Mouse (Mus musculus) ES-E14 (cell line): ENCODE data around the gene Abl1. TPM values are rescaled to one million over a fixed set of nuclear protein-coding genes. Genes with fewer than 3 reads are reported as not detected.

Source experiments
- DNase-seq: peaks from one replicate; pipeline ENCODE4 v3.0.0-alpha.2; 2013; ENCODE audit warnings: low read depth, low spot score
- H3K27ac ChIP-seq: 2 replicates; pipeline ENCODE4 v1.5.1; 2012; ENCODE audit warnings: low read depth, mild to moderate bottlenecking, low read length, moderate library complexity, mixed read lengths; ENCODE audit not compliant: poor library complexity, insufficient read depth, severe bottlenecking
- H3K36me3 ChIP-seq: 2 replicates; pipeline ENCODE4 v1.6.1; 2012; ENCODE audit warnings: mild to moderate bottlenecking, low read length, moderate library complexity, mixed read lengths; ENCODE audit not compliant: control insufficient read depth, poor library complexity, insufficient read depth, severe bottlenecking
- H3K4me1 ChIP-seq, 2 experiments: fragments of 150-350 bp in 1 of 2; sonication (generic) in 1 of 2; 2 replicates each; pipeline ENCODE4 v1.6.1; 2012; ENCODE audit warnings: low read length in 2 of 2, mild to moderate bottlenecking in 1 of 2, mixed read lengths in 1 of 2; ENCODE audit not compliant: control insufficient read depth in 2 of 2, insufficient read depth in 2 of 2, poor library complexity in 1 of 2
- H3K4me3 ChIP-seq, 2 experiments: fragments of 150-350 bp in 1 of 2; sonication (generic) in 1 of 2; 2 replicates each; pipeline ENCODE4 v1.5.1; 2012; ENCODE audit warnings: low read length in 2 of 2, low read depth in 1 of 2, mild to moderate bottlenecking in 1 of 2, mixed read lengths in 1 of 2; ENCODE audit not compliant: insufficient read depth in 1 of 2, poor library complexity in 1 of 2, severe bottlenecking in 1 of 2
- H3K9ac ChIP-seq: 2 replicates; pipeline ENCODE4 v1.6.1; 2012; ENCODE audit warnings: low read depth, mild to moderate bottlenecking, low read length, mixed read lengths; ENCODE audit not compliant: poor library complexity, insufficient read depth, severe bottlenecking
- H3K9me3 ChIP-seq: fragments of 150-350 bp; sonication (generic); 2 replicates; pipeline ENCODE4 v1.6.1; 2012; ENCODE audit warnings: low read depth, mild to moderate bottlenecking, low read length; ENCODE audit not compliant: control insufficient read depth, insufficient read depth
- CHD2 ChIP-seq: IDR thresholded peaks from 2 replicates; pipeline ENCODE4 v1.6.1; 2014; ENCODE audit warnings: mild to moderate bottlenecking, low read depth, low read length, inconsistent platforms
- HCFC1 ChIP-seq: IDR thresholded peaks from 2 replicates; pipeline ENCODE4 v1.6.1; 2012; ENCODE audit warnings: low read length, inconsistent platforms, borderline replicate concordance; ENCODE audit not compliant: insufficient read depth
- MAFK ChIP-seq: IDR thresholded peaks from 2 replicates; pipeline ENCODE4 v1.6.1; 2014; ENCODE audit warnings: mild to moderate bottlenecking, low read depth, low read length, inconsistent platforms; ENCODE audit not compliant: insufficient read depth
- ZC3H11A ChIP-seq: IDR thresholded peaks from 2 replicates; pipeline ENCODE4 v1.6.1; 2012; ENCODE audit warnings: low read depth, mild to moderate bottlenecking, inconsistent platforms, low read length, borderline replicate concordance
- ZNF384 ChIP-seq: IDR thresholded peaks from 2 replicates; pipeline ENCODE4 v1.6.1; 2012; ENCODE audit warnings: low read depth, low read length, inconsistent platforms
- in situ Hi-C, 2 experiments: fragments of 600-800 bp; cut with MboI; formaldehyde crosslinking; loops; one replicate each; pipeline ENCODE4 v1.15.1; 2025; ENCODE audit warnings: low sequenced_read_pairs in 2 of 2, inconsistent platforms in 1 of 2; ENCODE audit not compliant: unreplicated experiment in 2 of 2
- total RNA-seq: library from RNA; depleted of rRNA; stranded (reverse); fragments of 300-350 nt; gene quantifications from 2 replicates; pipeline ENCODE4 v1.2.3, GENCODE M21; 2012

The Abl1 gene
- total RNA-seq, 1 experiment: 41.9 TPM

- Histone ChIP-seq H3K36me3 (peaks cover 10% of the 10 kb centered on the region), H3K9ac (no peak overlapping the region), H3K9me3 (no peaks in the 10 kb centered on the region), H3K27ac (no peak overlapping the region), H3K4me3 (no peak overlapping the region), H3K4me1 (peaks cover 0 to 4% of the 10 kb centered on the region in 2 experiments; a peak in 1 of 4 replicates)
- DNase-seq: no peak
- in situ Hi-C loops: no loop called here
- TF ChIP-seq ZC3H11A (no peak), CHD2 (no peak), ZNF384 (no peak), HCFC1 (no peak)
Measured at GRCm38 (mm10) chr2:31700545-31701446, 12.6 kb downstream of the Abl1 start.

- peaks cover 0 to 4% of the 10 kb centered on the region in 2 experiments; a peak in 1 of 4 replicates for H3K4me1 ChIP-seq
- no peaks in the 10 kb centered on the region for H3K9me3 ChIP-seq
- H3K36me3 ChIP-seq: peaks cover 8% of the 10 kb centered on the region; the same call in 1 of the 2 replicates
- TF ChIP-seq ZNF384 (no peak), HCFC1 (no peak), MAFK (no peak), ZC3H11A (no peak)
- in situ Hi-C loops: no loop called here
- no peak overlapping the region for H3K4me3 ChIP-seq
- H3K9ac ChIP-seq: no peak overlapping the region
- no peak overlapping the region for H3K27ac ChIP-seq
- DNase-seq: no peak
Measured at GRCm38 (mm10) chr2:31703226-31703625, 15.1 kb downstream of the Abl1 start.

- in situ Hi-C loops: no loop called here
- Histone ChIP-seq H3K27ac (no peak overlapping the region), H3K4me3 (no peak overlapping the region), H3K9me3 (no peaks in the 10 kb centered on the region), H3K9ac (no peak overlapping the region), H3K4me1 (no peaks in the 10 kb centered on the region), H3K36me3 (peaks cover 4% of the 10 kb centered on the region; the same call in 1 of the 2 replicates)
- TF ChIP-seq ZNF384 (no peak), CHD2 (no peak), HCFC1 (no peak), MAFK (no peak), ZC3H11A (no peak)
- DNase-seq: no peak
Measured at GRCm38 (mm10) chr2:31705914-31706313, 17.7 kb downstream of the Abl1 start.

GRCm38 (mm10) chr2:31706531-31706930, 18.4 kb downstream of the Abl1 start:
- in situ Hi-C loops: no loop called here
- no peak overlapping the region for H3K9ac ChIP-seq
- no peaks in the 10 kb centered on the region for H3K4me1 ChIP-seq
- H3K9me3 ChIP-seq: no peaks in the 10 kb centered on the region
- H3K4me3 ChIP-seq: no peak overlapping the region
- peaks cover 4% of the 10 kb centered on the region; the same call in 1 of the 2 replicates for H3K36me3 ChIP-seq
- no peak overlapping the region for H3K27ac ChIP-seq
- DNase-seq: no peak
- TF ChIP-seq ZC3H11A (no peak), HCFC1 (no peak), CHD2 (no peak), MAFK (no peak), ZNF384 (no peak)

GRCm38 (mm10) chr2:31712716-31713115, 24.5 kb downstream of the Abl1 start:
- Histone ChIP-seq H3K9me3 (no peaks in the 10 kb centered on the region), H3K4me3 (no peak overlapping the region), H3K27ac (no peak overlapping the region), H3K9ac (no peak overlapping the region), H3K36me3 (no peaks in the 10 kb centered on the region), H3K4me1 (no peaks in the 10 kb centered on the region)
- TF ChIP-seq ZNF384: no peak
- TF ChIP-seq CHD2: no peak
- no peak for TF ChIP-seq ZC3H11A
- no peak for TF ChIP-seq HCFC1
- TF ChIP-seq MAFK: no peak
- in situ Hi-C loops: no loop called here
- DNase-seq: no peak
